Mouse (Mus musculus): ENCODE measurements around the gene Smco4. TPM values are rescaled to one million over a fixed set of nuclear protein-coding genes. Genes with fewer than 3 reads are reported as not detected.

Smco4 gene
- polyA plus RNA-seq, 1 experiment = 23.8 TPM

DNA sequence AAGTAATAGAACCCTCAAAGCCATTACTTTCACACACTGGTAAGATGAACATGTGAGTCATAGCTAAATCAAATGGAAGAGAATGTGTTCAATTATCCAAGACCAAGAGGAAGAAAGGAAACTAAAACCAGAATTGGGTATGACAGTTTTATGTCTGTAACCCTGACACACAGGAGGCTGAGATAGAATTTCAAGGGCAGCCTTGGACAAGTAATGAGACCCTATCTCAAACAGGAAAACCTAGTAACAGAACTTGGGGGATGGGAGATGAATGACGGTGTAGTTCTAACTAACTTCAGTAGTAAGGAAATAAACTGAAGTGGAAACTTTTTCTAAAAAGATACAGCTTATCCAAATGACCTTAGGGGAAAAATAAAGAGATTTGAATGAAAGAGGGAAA is 85.2 kb downstream of the Smco4 start:
- no peak overlapping the region for H3ac ChIP-seq (ENCODE audit: control insufficient read depth, insufficient read length, low read depth)
- H3K79me2 ChIP-seq (ENCODE audit: control insufficient read depth, insufficient read depth) = no peaks in the 10 kb centered on the region
- no peaks in the 10 kb centered on the region for H3K79me3 ChIP-seq (ENCODE audit: low read depth)
- H3K36me3 ChIP-seq (ENCODE audit: control insufficient read depth, insufficient read depth) = no peaks in the 10 kb centered on the region
- H3K4me3 ChIP-seq (ENCODE audit: insufficient read depth, poor library complexity, severe bottlenecking) = no peak overlapping the region
- no peaks in the 10 kb centered on the region for H3K27me3 ChIP-seq (ENCODE audit: control insufficient read depth, insufficient read depth, insufficient read length)
- TF ChIP-seq MYOD1 (IDR thresholded peaks at IDR 0.05; ENCODE audit: control insufficient read depth, insufficient read length, low read depth) = no peak
- no peak for TF ChIP-seq MYOG (IDR thresholded peaks at IDR 0.05; ENCODE audit: control insufficient read depth, extremely low read depth, insufficient read length)
- TF ChIP-seq FOSL1 (IDR thresholded peaks at IDR 0.05; ENCODE audit: insufficient read depth, low read length, poor library complexity, severe bottlenecking) = no peak
- TF ChIP-seq CEBPB (IDR thresholded peaks at IDR 0.05; ENCODE audit: low read depth) = no peak
- no peak for TF ChIP-seq MAX (IDR thresholded peaks at IDR 0.05)
- TF ChIP-seq CTCF (IDR thresholded peaks at IDR 0.05; ENCODE audit: control insufficient read depth, insufficient read depth, insufficient read length) = no peak
- no peak for TF ChIP-seq USF1 (IDR thresholded peaks at IDR 0.05; ENCODE audit: low read depth)

DNA sequence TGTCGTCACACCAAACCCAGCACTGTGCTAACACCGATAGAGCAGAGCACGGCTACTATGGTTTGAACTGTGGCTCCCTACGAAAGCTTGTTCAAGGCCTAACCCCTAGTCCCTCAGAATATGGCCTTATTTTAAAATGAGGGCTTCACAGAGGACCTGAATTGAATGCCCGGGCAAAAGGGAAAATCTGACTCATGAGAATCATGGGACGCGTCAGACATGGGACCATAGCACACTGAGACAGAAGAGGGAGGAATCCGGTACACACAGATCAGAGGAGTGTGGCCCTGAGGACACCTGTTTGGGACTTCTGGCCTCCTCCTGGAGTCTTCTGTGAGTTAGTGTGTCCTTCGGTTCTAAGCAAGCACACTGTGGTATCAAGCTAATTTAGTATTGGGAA is 85.7 kb downstream of the Smco4 start:
- no peaks in the 10 kb centered on the region for H3K79me2 ChIP-seq (ENCODE audit: control insufficient read depth, insufficient read depth)
- no peak overlapping the region for H3K4me3 ChIP-seq (ENCODE audit: insufficient read depth, poor library complexity, severe bottlenecking)
- H3K36me3 ChIP-seq (ENCODE audit: control insufficient read depth, insufficient read depth) = no peaks in the 10 kb centered on the region
- H3K27me3 ChIP-seq (ENCODE audit: control insufficient read depth, insufficient read depth, insufficient read length) = no peaks in the 10 kb centered on the region
- H3ac ChIP-seq (ENCODE audit: control insufficient read depth, insufficient read length, low read depth) = no peak overlapping the region
- TF ChIP-seq USF1 (IDR thresholded peaks at IDR 0.05; ENCODE audit: low read depth) = no peak
- no peak for TF ChIP-seq FOSL1 (IDR thresholded peaks at IDR 0.05; ENCODE audit: insufficient read depth, low read length, poor library complexity, severe bottlenecking)
- TF ChIP-seq MYOD1 (IDR thresholded peaks at IDR 0.05; ENCODE audit: control insufficient read depth, insufficient read length, low read depth) = no peak
- TF ChIP-seq MYOG (IDR thresholded peaks at IDR 0.05; ENCODE audit: control insufficient read depth, extremely low read depth, insufficient read length) = no peak
- no peak for TF ChIP-seq CTCF (IDR thresholded peaks at IDR 0.05; ENCODE audit: control insufficient read depth, insufficient read depth, insufficient read length)
- no peak for TF ChIP-seq MAX (IDR thresholded peaks at IDR 0.05)
- no peak for TF ChIP-seq CEBPB (IDR thresholded peaks at IDR 0.05; ENCODE audit: low read depth)
- H3K79me3 ChIP-seq (ENCODE audit: low read depth) = no peaks in the 10 kb centered on the region

GRCm38 (mm10) chr9:15580176-15580575 is 86.9 kb downstream of the Smco4 start:
- H3K36me3 ChIP-seq (ENCODE audit: control insufficient read depth, insufficient read depth) = no peaks in the 10 kb centered on the region
- H3ac ChIP-seq (ENCODE audit: control insufficient read depth, insufficient read length, low read depth) = no peak overlapping the region
- no peak for TF ChIP-seq MYOG (IDR thresholded peaks at IDR 0.05; ENCODE audit: control insufficient read depth, extremely low read depth, insufficient read length)
- no peak for TF ChIP-seq MAX (IDR thresholded peaks at IDR 0.05)
- TF ChIP-seq USF1 (IDR thresholded peaks at IDR 0.05; ENCODE audit: low read depth) = no peak
- no peak for TF ChIP-seq CTCF (IDR thresholded peaks at IDR 0.05; ENCODE audit: control insufficient read depth, insufficient read depth, insufficient read length)
- no peak for TF ChIP-seq MYOD1 (IDR thresholded peaks at IDR 0.05; ENCODE audit: control insufficient read depth, insufficient read length, low read depth)
- no peak for TF ChIP-seq FOSL1 (IDR thresholded peaks at IDR 0.05; ENCODE audit: insufficient read depth, low read length, poor library complexity, severe bottlenecking)
- no peak for TF ChIP-seq CEBPB (IDR thresholded peaks at IDR 0.05; ENCODE audit: low read depth)
- no peaks in the 10 kb centered on the region for H3K27me3 ChIP-seq (ENCODE audit: control insufficient read depth, insufficient read depth, insufficient read length)
- no peak overlapping the region for H3K4me3 ChIP-seq (ENCODE audit: insufficient read depth, poor library complexity, severe bottlenecking)
- no peaks in the 10 kb centered on the region for H3K79me3 ChIP-seq (ENCODE audit: low read depth)
- H3K79me2 ChIP-seq (ENCODE audit: control insufficient read depth, insufficient read depth) = no peaks in the 10 kb centered on the region

- Histone ChIP-seq H3K79me2 (ENCODE audit: control insufficient read depth, insufficient read depth) (no peaks in the 10 kb centered on the region), H3K36me3 (ENCODE audit: control insufficient read depth, insufficient read depth) (no peaks in the 10 kb centered on the region), H3K4me3 (ENCODE audit: insufficient read depth, poor library complexity, severe bottlenecking) (no peak overlapping the region), H3ac (ENCODE audit: control insufficient read depth, insufficient read length, low read depth) (no peak overlapping the region), H3K27me3 (ENCODE audit: control insufficient read depth, insufficient read depth, insufficient read length) (no peaks in the 10 kb centered on the region), H3K79me3 (ENCODE audit: low read depth) (no peaks in the 10 kb centered on the region)
- TF ChIP-seq MYOD1 (IDR thresholded peaks at IDR 0.05; ENCODE audit: control insufficient read depth, insufficient read length, low read depth) (no peak), MYOG (IDR thresholded peaks at IDR 0.05; ENCODE audit: control insufficient read depth, extremely low read depth, insufficient read length) (no peak), MAX (IDR thresholded peaks at IDR 0.05) (no peak), CTCF (IDR thresholded peaks at IDR 0.05; ENCODE audit: control insufficient read depth, insufficient read depth, insufficient read length) (no peak), CEBPB (IDR thresholded peaks at IDR 0.05; ENCODE audit: low read depth) (no peak), FOSL1 (IDR thresholded peaks at IDR 0.05; ENCODE audit: insufficient read depth, low read length, poor library complexity, severe bottlenecking) (no peak), USF1 (IDR thresholded peaks at IDR 0.05; ENCODE audit: low read depth) (no peak)
Measured at GRCm38 (mm10) chr9:15582026-15582425, 88.8 kb downstream of the Smco4 start.

- Histone ChIP-seq H3K4me3 (ENCODE audit: insufficient read depth, poor library complexity, severe bottlenecking) (no peak overlapping the region), H3K79me3 (ENCODE audit: low read depth) (no peaks in the 10 kb centered on the region), H3K79me2 (ENCODE audit: control insufficient read depth, insufficient read depth) (no peaks in the 10 kb centered on the region), H3K27me3 (ENCODE audit: control insufficient read depth, insufficient read depth, insufficient read length) (no peaks in the 10 kb centered on the region), H3ac (ENCODE audit: control insufficient read depth, insufficient read length, low read depth) (no peak overlapping the region), H3K36me3 (ENCODE audit: control insufficient read depth, insufficient read depth) (no peaks in the 10 kb centered on the region)
- TF ChIP-seq MAX (IDR thresholded peaks at IDR 0.05) (no peak), USF1 (IDR thresholded peaks at IDR 0.05; ENCODE audit: low read depth) (no peak), CTCF (IDR thresholded peaks at IDR 0.05; ENCODE audit: control insufficient read depth, insufficient read depth, insufficient read length) (no peak), FOSL1 (IDR thresholded peaks at IDR 0.05; ENCODE audit: insufficient read depth, low read length, poor library complexity, severe bottlenecking) (no peak), CEBPB (IDR thresholded peaks at IDR 0.05; ENCODE audit: low read depth) (no peak), MYOD1 (IDR thresholded peaks at IDR 0.05; ENCODE audit: control insufficient read depth, insufficient read length, low read depth) (no peak), MYOG (IDR thresholded peaks at IDR 0.05; ENCODE audit: control insufficient read depth, extremely low read depth, insufficient read length) (no peak)
Measured at GRCm38 (mm10) chr9:15584209-15584608, 91.0 kb downstream of the Smco4 start.

DNA sequence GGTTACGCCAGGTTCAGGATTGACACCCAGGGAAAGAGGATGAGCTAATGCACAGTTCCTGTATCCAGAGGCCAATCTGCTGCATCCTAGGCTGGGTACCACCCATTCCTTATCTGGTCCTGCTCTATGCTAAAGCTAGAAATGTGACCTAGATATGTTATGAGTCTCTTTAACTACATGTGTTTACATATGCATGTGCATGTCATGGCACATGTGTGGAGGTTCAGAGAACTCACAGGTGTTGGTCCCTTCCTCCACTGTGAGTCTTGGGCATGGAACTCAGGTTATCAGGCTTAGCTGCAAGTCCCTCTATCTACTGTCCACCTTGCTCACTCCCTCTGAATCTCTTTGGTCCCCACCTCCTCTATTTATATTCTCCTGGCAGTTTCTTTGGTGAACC is 92.7 kb downstream of the Smco4 start:
- no peak for TF ChIP-seq FOSL1 (IDR thresholded peaks at IDR 0.05; ENCODE audit: insufficient read depth, low read length, poor library complexity, severe bottlenecking)
- no peak for TF ChIP-seq CTCF (IDR thresholded peaks at IDR 0.05; ENCODE audit: control insufficient read depth, insufficient read depth, insufficient read length)
- no peak for TF ChIP-seq MYOG (IDR thresholded peaks at IDR 0.05; ENCODE audit: control insufficient read depth, extremely low read depth, insufficient read length)
- TF ChIP-seq USF1 (IDR thresholded peaks at IDR 0.05; ENCODE audit: low read depth) = no peak
- no peak for TF ChIP-seq MYOD1 (IDR thresholded peaks at IDR 0.05; ENCODE audit: control insufficient read depth, insufficient read length, low read depth)
- no peak for TF ChIP-seq CEBPB (IDR thresholded peaks at IDR 0.05; ENCODE audit: low read depth)
- TF ChIP-seq MAX (IDR thresholded peaks at IDR 0.05) = no peak
- Histone ChIP-seq H3ac (ENCODE audit: control insufficient read depth, insufficient read length, low read depth) (no peak overlapping the region), H3K4me3 (ENCODE audit: insufficient read depth, poor library complexity, severe bottlenecking) (no peak overlapping the region), H3K79me2 (ENCODE audit: control insufficient read depth, insufficient read depth) (no peaks in the 10 kb centered on the region), H3K27me3 (ENCODE audit: control insufficient read depth, insufficient read depth, insufficient read length) (no peaks in the 10 kb centered on the region), H3K36me3 (ENCODE audit: control insufficient read depth, insufficient read depth) (no peaks in the 10 kb centered on the region), H3K79me3 (ENCODE audit: low read depth) (no peaks in the 10 kb centered on the region)

All from C2C12 (cell line).